In the genomic region with DNA sequence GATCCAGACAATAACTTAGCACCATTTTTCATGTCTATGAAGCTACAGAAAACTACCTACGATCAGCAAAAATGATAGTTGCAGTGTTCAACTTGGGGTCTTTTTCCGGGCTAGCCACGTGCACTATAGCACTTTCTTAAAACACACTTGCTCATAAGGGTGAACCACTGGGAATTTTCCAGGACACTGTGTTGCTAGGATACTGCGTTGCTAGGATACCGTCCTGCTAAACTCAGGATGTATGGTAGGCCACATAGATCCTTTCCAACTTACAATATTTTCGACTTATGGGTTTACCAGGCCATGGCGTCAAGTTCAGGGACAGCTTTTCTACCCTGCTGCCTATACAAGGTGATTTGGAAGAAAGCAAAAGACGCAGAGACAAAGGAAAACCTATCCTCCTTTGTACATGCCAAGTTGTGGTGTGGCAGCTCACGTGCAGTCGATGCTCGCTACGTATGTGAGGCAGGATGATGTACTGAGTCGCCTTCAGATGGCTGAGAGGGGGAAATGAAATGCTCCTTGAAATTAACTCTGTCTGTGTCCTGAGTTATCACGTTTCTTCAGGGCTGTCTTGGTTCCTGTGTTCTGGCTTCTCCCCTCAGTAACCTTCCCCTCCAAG, we compare ENCODE assay signal across 11 mouse cellular contexts.
DNase-seq lines count a peak whose midpoint lies in the region; ATAC-seq lines count a peak whose summit lies in the region.
"Had no signal": no experiment of that assay in that cellular context is flagged by ENCODE, and none has a peak within 500 bp of the region (broad histone marks: within the 10 kb centered on the region; RNA-seq: fewer than 3 reads in every experiment).

No protein-coding gene starts in this region.

- ATAC-seq in hindbrain, embryonic 12.5 days (ENCODE audit: low FRiP score): peak; percentile 65; the same call in 1 of the 2 replicates
- ATAC-seq in midbrain, embryonic 12.5 days (ENCODE audit: low FRiP score, low read depth): peak; percentile 78
- ATAC-seq in intestine, embryonic 16.5 days: no peak
- no peak for ATAC-seq in granulocyte monocyte progenitor cell, adult 5-6 weeks (replicated peaks; ENCODE audit: poor library complexity, severe bottlenecking)

- peak; percentile 74 for DNase-seq in left cerebral cortex, adult 11 months (ENCODE audit: low spot score)
- no peak for DNase-seq in left cerebral cortex, postnatal 4 days
- DNase-seq in telencephalon, adult 2 months (ENCODE audit: low read depth, low spot score): peak; percentile 93
- no peak for DNase-seq in adrenal gland, postnatal 14 days
- DNase-seq: gastrocnemius, postnatal 10 days had no signal

- no peaks in the 10 kb centered on the region for H3K9me3 ChIP-seq in hindbrain, embryonic 12.5 days (replicated peaks)
- H3K9me3 ChIP-seq in midbrain, embryonic 12.5 days: no peaks in the 10 kb centered on the region
- H3K9me3 ChIP-seq in intestine, embryonic 16.5 days (ENCODE audit: control insufficient read depth, low read length): no peaks in the 10 kb centered on the region
- H3K9me3 ChIP-seq: stomach, embryonic 15.5 days had no signal

- H3K4me3 ChIP-seq in hindbrain, embryonic 12.5 days: no peak overlapping the region
- H3K4me3 ChIP-seq in midbrain, embryonic 12.5 days: no peak overlapping the region
- no peak overlapping the region for H3K4me3 ChIP-seq in intestine, embryonic 16.5 days (ENCODE audit: low read length)
- H3K4me3 ChIP-seq: stomach, embryonic 15.5 days had no signal

- peak overlapping the region; percentile 0; the same call in 1 of the 2 replicates for H3K27ac ChIP-seq in hindbrain, embryonic 12.5 days
- peak overlapping the region; percentile 42 for H3K27ac ChIP-seq in midbrain, embryonic 12.5 days (replicated peaks)
- no peak overlapping the region for H3K27ac ChIP-seq in intestine, embryonic 16.5 days (ENCODE audit: low read length)
- H3K27ac ChIP-seq: stomach, embryonic 15.5 days had no signal

- H3K9ac ChIP-seq in hindbrain, embryonic 12.5 days: no peak overlapping the region
- no peak overlapping the region for H3K9ac ChIP-seq in midbrain, embryonic 12.5 days (replicated peaks)
- no peak overlapping the region for H3K9ac ChIP-seq in intestine, embryonic 16.5 days (ENCODE audit: low read depth, low read length)
- H3K9ac ChIP-seq: stomach, embryonic 15.5 days had no signal

- intact Hi-C loops in left cerebral cortex, postnatal 4 days (cut with DNase I): no loop called here

- no peak overlapping the region for H3K4me2 ChIP-seq in hindbrain, embryonic 12.5 days (replicated peaks)
- no peak overlapping the region for H3K4me2 ChIP-seq in midbrain, embryonic 12.5 days (replicated peaks)
- H3K4me2 ChIP-seq in intestine, embryonic 16.5 days (ENCODE audit: low read depth, low read length): no peak overlapping the region
- H3K4me2 ChIP-seq: stomach, embryonic 15.5 days had no signal

- WGBS in hindbrain, embryonic 12.5 days: 77% methylated on average over 14 of the region's 14 CpGs
- 72% methylated on average over 14 of the region's 14 CpGs for WGBS in midbrain, embryonic 12.5 days
- 78% methylated on average over 14 of the region's 14 CpGs for WGBS in intestine, embryonic 16.5 days

- H3K36me3 ChIP-seq in hindbrain, embryonic 12.5 days: no peaks in the 10 kb centered on the region
- no peaks in the 10 kb centered on the region for H3K36me3 ChIP-seq in midbrain, embryonic 12.5 days
- H3K36me3 ChIP-seq in intestine, embryonic 16.5 days (ENCODE audit: control insufficient read depth, insufficient read depth, low read length): no peaks in the 10 kb centered on the region
- H3K36me3 ChIP-seq: stomach, embryonic 15.5 days had no signal

- H3K27me3 ChIP-seq in hindbrain, embryonic 12.5 days: no peaks in the 10 kb centered on the region
- H3K27me3 ChIP-seq in midbrain, embryonic 12.5 days: no peaks in the 10 kb centered on the region
- no peaks in the 10 kb centered on the region for H3K27me3 ChIP-seq in intestine, embryonic 16.5 days (replicated peaks; ENCODE audit: control insufficient read depth, insufficient read depth, low read length)
- H3K27me3 ChIP-seq: CH12.LX; stomach, embryonic 15.5 days had no signal

- H3K4me1 ChIP-seq in hindbrain, embryonic 12.5 days: peaks cover 23% of the 10 kb centered on the region
- H3K4me1 ChIP-seq in midbrain, embryonic 12.5 days: peaks cover 15% of the 10 kb centered on the region
- H3K4me1 ChIP-seq in intestine, embryonic 16.5 days (ENCODE audit: control insufficient read depth, insufficient read depth, low read length): no peaks in the 10 kb centered on the region
- H3K4me1 ChIP-seq: stomach, embryonic 15.5 days had no signal

Comparison
In these comparisons a context has a peak if more than half of its experiments do, and no peak if none do; other contexts are left out.
1. DNase-seq: peak in left cerebral cortex, adult 11 months (single experiment) and telencephalon, adult 2 months (single experiment); none in left cerebral cortex, postnatal 4 days (single experiment) and adrenal gland, postnatal 14 days (single experiment).
2. ATAC-seq: peak in hindbrain, embryonic 12.5 days (single experiment) and midbrain, embryonic 12.5 days (single experiment); none in intestine, embryonic 16.5 days (single experiment) and granulocyte monocyte progenitor cell, adult 5-6 weeks (single experiment).